ENCODE assay signal across 10 mouse cellular contexts in genomic region chr16:18080171-18080570, GRCm38 (mm10).
"Had no signal": no experiment of that assay in that cellular context is flagged by ENCODE, and none has a peak within 500 bp of the region (broad histone marks: within the 10 kb centered on the region; RNA-seq: fewer than 3 reads in every experiment).

No protein-coding gene starts in this region.

- ATAC-seq: midbrain, embryonic 13.5 days had no signal

- H3K9me3 ChIP-seq: limb, embryonic 15.5 days; midbrain, embryonic 13.5 days; stomach, embryonic 15.5 days had no signal

- H3K27me3 ChIP-seq: limb, embryonic 15.5 days; midbrain, embryonic 13.5 days; stomach, embryonic 15.5 days had no signal

- H3K4me1 ChIP-seq: midbrain, embryonic 13.5 days; stomach, embryonic 15.5 days had no signal

- H3K9ac ChIP-seq: limb, embryonic 15.5 days; liver, embryonic 14.5 days; midbrain, embryonic 13.5 days; stomach, embryonic 15.5 days had no signal

- H3K27ac ChIP-seq: limb, embryonic 15.5 days; liver, embryonic 14.5 days; midbrain, embryonic 13.5 days; stomach, embryonic 15.5 days had no signal

- H3K36me3 ChIP-seq: stomach, embryonic 15.5 days had no signal

- H3K4me2 ChIP-seq: limb, embryonic 15.5 days; midbrain, embryonic 13.5 days; stomach, embryonic 15.5 days had no signal

- H3K4me3 ChIP-seq: limb, embryonic 15.5 days; midbrain, embryonic 13.5 days; stomach, embryonic 15.5 days had no signal

- DNase-seq: kidney, adult 18-20 months; kidney, postnatal 25 days; layer of hippocampus, adult 9-11 months; layer of hippocampus, postnatal 36 days; lung, adult 18-20 months; right cerebral cortex, postnatal 14 days had no signal
